Mouse (Mus musculus) kidney, adult 2 months (tissue): ENCODE measurements at regions not wholly inside any gene's neighbourhood (a gene's known extent, or its start where the extent isn't known, plus 50 kb on each side); places are given as distances from the start of the nearest gene placed in this dataset.

Experiments used
- CTCF ChIP-seq: fragments of 200-500 bp; conservative IDR thresholded peaks from 2 replicates; pipeline ENCODE4 v1.5.1; 2011; ENCODE audit warnings: low read depth, mild to moderate bottlenecking, control low read depth, low read length, moderate library complexity, mixed read lengths; ENCODE audit not compliant: insufficient read depth, insufficient read length
- POLR2A ChIP-seq: fragments of 200-500 bp; IDR thresholded peaks from one replicate; pipeline ENCODE4 v1.6.1; 2011; ENCODE audit warnings: low read depth, low read length, control low read depth

GRCm38 (mm10) chr4:137210525-137210924 lies 66.8 kb upstream of the Wnt4 start:
- TF ChIP-seq CTCF (no peak), POLR2A (no peak)
